Mouse (Mus musculus): ENCODE results near the gene Csnk1g2.
A peak's percentile ranks its signal among the peaks of the same experiment; 100 is the strongest.

Gene Csnk1g2

GRCm38 (mm10) chr10:80680260-80680696 is 57.6 kb downstream of the Csnk1g2 start:
- DNase-seq, result no peak

GRCm38 (mm10) chr10:80682003-80682402 is 59.4 kb downstream of the Csnk1g2 start:
- peak; percentile 49 for DNase-seq

- peak; percentile 6 for DNase-seq
These were observed 61.0 kb downstream of the Csnk1g2 start for GRCm38 (mm10) chr10:80683647-80684046.

- peak; percentile 90 for DNase-seq
These were observed 61.6 kb downstream of the Csnk1g2 start for GRCm38 (mm10) chr10:80684214-80684613.

- DNase-seq, result no peak
These were observed 62.3 kb downstream of the Csnk1g2 start for GRCm38 (mm10) chr10:80684984-80685383.

- DNase-seq, result no peak
These were observed 64.0 kb downstream of the Csnk1g2 start for GRCm38 (mm10) chr10:80686617-80687016.

- peak; percentile 80 for DNase-seq
These were observed 65.2 kb downstream of the Csnk1g2 start for GRCm38 (mm10) chr10:80687850-80688249.
